Mouse (Mus musculus) embryo, embryonic 10 days (tissue): ENCODE results near the gene Ugt1a9.

Experiments
- DNase-seq: peaks from one replicate; pipeline ENCODE4 v3.0.0-alpha.2; 2015; ENCODE audit warnings: low spot score

The Ugt1a9 gene

GRCm38 (mm10) chr1:88235894-88236415 is 165.4 kb downstream of the Ugt1a9 start:
- no peak for DNase-seq

DNA sequence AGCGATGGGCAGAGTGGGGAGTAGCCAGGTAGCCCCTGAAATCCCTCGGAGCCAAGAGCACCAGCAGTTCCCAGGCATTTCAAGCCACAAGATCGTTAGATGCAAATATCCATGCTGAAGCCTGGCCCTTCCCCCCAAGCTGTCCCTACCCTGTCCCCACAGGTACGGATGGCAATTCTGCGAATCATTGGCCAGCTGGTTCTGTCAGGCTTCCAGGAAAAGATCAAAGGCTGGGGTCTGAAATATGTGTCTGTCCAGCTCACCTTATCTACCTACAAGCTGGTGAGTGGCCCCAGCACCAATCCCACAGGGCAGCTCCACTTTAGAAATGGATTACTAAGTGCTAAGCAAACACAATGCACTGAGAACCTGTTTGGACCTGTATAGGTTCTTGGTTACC is 166.7 kb downstream of the Ugt1a9 start:
- DNase-seq: no peak

DNA sequence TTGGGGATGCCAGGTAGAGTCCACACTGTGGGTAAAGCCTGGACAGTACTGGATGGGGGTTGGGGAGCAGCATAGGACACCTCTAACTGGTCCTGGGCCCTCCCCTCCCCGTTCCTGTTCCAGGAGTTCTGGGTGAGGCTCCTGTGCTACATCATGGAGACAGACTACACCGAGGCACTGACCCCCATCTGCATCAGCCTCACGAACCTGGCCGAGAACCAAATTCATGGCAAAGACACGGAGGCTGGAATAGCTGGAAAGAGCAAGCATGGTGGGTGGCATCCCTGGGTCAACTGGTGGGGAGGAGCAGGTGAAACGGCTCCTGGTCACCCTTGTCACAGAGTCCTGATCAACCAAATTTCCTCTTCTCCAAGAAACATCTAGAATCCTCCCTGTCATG is 168.2 kb downstream of the Ugt1a9 start:
- DNase-seq: no peak

GRCm38 (mm10) chr1:88240072-88240471 is 169.5 kb downstream of the Ugt1a9 start:
- no peak for DNase-seq

DNA sequence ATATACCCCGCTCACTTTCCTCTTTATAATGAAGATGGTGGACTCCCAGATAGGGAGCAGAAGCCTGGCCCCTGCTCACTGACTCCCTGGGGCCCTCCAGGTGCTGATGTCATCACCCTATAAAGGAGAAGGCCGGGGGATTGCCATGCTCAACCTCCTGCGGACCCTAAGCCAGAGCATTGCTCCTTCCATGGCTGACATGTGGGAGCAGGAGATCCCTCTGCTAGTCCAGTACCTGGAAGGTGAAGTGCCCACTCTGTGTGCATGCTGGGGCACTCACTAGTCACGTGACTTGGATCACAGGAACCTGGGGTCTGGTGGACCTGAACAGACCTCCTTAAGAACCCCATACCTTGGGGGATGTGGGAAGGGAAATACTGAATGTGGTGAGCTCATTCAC is 170.0 kb downstream of the Ugt1a9 start:
- no peak for DNase-seq

DNA sequence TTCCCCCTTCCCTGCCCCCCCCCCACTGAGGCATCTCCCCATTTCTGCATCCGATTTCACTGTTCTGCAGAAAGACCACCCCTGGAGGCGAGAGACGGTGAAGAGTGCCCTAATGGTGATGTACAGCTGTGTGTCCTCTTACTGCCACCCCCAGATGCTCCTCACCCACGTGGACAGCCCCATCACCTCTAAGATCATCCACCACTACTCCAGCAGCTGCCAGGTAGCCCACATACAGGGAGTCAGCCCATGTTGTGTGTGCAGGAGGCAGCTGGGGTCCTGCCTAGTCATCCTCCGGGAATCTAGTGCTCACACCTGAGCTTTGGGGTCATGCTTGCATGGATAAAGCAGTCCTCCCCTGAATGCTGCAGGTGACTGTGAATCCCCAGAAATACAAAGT is 173.3 kb downstream of the Ugt1a9 start:
- no peak for DNase-seq

GRCm38 (mm10) chr1:88245881-88246280 is 175.3 kb downstream of the Ugt1a9 start:
- DNase-seq: no peak

GRCm38 (mm10) chr1:88246386-88246785 is 175.8 kb downstream of the Ugt1a9 start:
- no peak for DNase-seq

DNA sequence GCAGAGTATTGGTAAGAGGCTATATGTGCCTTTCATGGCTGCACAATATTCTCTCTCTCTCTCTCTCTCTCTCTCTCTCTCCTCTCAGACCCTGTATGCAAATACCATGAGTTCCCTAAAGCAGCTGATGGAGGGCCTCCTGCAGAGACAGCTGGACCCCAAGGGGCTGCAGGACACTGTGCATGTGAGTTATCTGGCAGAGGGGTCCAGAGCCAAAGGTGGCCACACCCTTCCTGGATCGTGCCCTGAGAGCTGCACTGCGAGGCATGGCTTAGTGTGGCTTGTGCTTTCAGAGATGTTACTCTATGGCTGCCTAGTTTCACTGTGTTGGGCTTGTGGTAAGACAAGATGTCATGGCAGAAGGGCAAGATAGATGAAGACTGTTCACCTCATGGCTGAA is 177.1 kb downstream of the Ugt1a9 start:
- DNase-seq: no peak

DNA sequence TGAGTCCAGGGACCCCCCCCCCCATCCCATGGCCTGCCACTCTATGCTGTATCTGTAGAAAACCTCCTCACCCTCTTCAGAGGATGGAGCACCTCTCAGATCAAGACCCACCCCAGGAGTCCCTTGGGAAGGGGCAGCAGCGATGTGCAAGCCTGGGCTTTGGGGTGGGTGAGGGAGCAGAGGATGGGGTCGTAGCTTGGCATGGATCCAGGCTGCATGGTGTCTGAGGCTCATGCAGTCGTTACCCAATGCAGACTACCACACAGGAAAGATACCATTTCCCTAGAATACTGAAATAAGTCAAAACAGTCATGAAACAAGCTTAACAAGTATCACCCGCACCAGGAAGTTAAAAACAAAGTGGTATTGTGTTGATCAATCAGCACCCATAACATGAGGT is 178.1 kb downstream of the Ugt1a9 start:
- DNase-seq: no peak

DNA sequence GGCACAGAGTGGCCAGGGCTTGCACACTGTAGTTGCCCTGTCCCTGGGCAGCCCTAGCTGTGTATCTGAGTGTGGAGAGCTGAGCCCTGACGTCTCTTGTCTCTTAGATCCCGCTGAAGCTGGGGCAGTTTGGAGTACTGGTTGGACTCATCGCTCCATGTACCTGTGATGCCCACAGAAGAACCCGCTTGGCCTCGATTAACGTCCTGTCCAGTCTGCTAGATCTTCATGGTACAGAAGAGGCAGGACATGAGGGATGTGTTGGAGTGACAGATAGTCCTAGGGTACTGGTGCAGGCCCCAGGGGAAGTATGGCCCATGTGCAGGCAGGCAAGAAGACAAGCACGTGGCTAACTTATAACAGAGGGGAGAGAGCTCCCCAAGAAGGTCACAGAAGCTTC is 179.0 kb downstream of the Ugt1a9 start:
- DNase-seq: no peak

GRCm38 (mm10) chr1:88250023-88250422 is 179.4 kb downstream of the Ugt1a9 start:
- no peak for DNase-seq

- DNase-seq: no peak
Observed at GRCm38 (mm10) chr1:88253106-88253505, 182.5 kb downstream of the Ugt1a9 start.

DNA sequence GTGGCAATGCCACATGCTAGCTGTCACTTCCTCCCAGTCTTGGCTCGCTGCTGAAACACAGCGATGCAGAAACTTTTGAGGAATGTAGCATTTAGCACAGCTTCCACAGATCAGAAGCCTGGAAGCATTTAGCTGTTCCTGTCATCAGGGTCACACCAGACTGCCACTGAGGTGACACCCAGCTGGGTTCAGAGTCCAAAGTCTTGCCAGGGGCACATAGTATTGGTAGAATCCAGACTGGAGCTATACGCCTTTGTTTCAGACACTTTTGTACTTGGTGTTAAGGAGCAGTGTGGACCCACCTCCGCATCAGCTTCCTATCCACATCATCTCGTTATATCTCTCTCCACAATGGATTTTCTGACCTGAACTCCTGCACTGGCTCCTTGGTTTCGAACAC is 182.9 kb downstream of the Ugt1a9 start:
- DNase-seq: no peak

GRCm38 (mm10) chr1:88254793-88255465 is 184.3 kb downstream of the Ugt1a9 start:
- DNase-seq: no peak

DNA sequence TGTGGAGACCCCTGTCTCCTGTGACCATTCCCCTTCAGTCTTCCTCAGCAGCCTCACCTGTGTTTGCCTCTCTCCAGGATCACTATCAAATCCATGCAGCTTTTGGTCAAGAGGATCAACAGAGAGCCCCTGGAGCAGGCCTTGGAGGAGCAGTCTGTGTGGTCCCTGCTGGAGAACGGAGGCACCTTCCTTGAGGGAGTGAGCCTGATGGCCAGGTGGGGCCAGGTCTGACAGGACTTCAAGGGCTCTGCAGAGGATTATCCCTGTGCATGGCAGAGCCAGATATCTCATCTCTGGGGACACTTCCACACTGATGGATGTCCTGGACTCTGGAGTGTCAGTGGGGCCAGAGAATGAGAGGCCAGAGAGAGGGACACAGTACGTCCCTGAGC is 184.9 kb downstream of the Ugt1a9 start:
- DNase-seq: no peak

- DNase-seq: no peak
Observed at GRCm38 (mm10) chr1:88255989-88256754, 185.6 kb downstream of the Ugt1a9 start.

DNA sequence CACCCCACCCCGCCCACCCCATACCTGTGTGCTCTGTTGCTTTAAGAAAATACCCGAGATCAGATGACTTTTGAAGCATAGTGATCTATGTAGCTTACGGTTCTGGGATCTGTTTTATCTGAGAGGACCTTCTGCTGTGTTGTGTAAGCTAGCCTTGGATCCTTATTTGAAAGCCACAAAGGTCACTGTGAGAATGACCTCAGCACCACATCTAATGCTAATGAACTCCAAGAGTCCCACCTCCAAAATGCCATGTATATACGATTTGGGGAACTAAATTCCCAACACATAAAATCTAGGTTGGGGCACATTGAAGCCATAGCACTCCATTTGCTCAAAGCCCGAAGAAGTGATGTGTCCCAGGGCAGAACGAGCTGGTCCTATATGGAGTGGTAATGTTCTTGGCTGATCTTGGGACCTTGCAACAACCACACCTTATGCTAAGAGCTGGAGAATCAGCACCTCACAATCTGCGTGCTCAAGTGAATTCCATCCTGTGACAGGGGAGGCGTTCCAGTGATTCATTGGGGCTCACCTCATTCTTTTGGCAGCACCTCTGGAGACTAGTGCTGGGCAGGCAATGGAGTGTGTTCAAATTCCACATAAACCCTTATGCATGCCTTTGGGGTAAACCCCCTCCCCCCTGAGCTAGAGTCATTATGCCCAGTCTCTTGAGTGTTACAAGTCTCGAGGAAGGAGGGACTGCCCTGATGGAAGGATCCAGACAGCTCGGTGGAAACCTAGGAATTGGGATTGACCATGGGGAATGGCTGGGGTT is 186.5 kb downstream of the Ugt1a9 start:
- DNase-seq: no peak

DNA sequence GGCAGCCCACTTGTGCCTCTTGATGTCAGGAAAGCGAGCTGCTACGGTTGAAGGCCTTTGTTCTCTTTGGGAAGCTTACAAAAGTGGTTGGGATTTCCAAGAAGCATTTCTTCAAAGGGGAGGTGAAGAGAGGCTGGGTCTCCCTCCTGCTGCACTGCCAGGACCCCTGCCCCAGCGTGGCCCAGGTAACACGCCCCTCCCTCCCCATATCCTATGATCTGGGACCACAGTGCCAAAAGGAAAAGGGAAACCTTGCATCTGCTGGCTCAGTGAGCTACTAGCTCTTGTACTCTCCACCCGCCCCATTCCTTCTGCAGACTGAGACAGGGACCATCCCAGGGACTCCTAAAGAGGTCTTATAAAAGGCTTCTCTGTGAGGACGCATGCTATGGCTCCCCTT is 187.1 kb downstream of the Ugt1a9 start:
- no peak for DNase-seq

DNA sequence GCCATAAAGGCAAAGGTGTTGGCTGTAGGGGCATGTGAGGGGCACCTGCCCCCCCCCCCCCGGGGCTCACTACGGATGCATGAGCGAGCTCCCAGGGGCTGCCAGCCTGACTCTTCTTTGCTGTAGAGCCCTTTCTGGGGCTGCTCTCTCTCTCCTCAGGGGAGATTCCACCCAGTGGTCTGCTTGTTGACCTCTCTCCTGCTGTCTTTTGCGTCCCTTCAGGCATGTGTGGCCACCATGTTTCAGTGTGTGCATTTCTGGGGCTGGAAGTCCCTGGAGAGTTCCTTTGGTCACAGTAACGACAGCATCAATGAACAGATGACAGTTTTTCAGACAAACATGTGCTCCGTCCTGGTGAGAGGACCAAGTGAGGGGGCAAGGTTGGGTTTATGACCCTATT is 187.8 kb downstream of the Ugt1a9 start:
- no peak for DNase-seq

DNA sequence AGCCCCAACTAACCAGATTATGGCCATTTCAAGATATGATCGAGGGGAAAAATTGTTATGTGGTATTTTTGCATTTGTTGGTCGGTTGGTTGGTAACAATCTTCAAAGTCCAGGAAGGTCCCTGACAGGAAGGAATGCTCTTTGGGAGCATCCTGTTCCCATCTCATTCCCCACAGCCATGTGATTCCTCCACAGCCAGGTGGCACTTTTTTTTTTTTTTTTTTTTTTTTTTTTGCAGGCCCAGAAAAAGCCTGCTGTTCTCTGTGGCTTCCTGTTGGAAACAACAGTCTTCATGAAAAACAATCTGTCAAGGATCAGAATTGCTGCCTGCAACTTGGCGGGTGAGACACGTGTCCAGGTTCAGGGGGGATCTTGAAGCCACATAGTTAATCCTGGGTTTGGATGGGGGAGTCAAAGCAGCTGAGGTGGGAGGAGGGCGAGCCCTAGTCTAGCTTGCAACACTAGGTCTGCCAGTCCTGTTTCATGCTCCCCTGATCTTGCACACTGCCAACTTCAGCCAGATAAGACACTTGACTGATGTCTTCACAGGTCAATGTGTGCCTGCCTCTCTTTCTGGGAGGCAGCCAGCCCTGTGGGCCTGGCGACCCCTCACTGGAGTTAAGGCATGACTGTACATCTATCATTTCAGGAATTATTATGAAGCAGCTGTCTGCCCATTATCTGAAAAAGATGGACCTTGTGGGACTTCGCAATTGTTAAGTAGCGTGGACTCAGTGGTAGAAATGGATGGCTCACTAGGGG is 188.5 kb downstream of the Ugt1a9 start:
- peak; percentile 61 for DNase-seq

GRCm38 (mm10) chr1:88259643-88260024 is 189.0 kb downstream of the Ugt1a9 start:
- DNase-seq: no peak
